Mouse (Mus musculus): Measurements from ENCODE around the gene Gria1.

Gene Gria1

DNA sequence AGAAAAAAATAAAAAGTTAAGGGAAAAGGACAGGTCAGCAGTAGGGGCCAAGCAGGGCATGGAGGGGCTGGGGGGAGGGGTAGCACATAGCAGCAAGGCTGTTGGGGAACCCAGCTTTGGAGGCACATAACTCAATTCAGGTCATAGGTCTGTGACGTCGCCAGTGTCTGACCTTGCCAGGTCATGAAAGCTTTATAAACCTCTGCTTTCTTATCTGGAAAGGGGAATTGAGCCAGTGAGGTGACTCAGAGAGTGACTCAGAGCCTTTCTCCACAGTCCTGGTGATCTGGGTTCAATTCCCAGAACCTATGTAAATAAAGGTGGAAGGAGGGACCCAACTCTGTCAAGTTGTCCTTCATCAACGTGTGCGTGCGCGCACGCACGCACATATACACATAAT is 286.2 kb downstream of the Gria1 start:
- DNase-seq (ENCODE audit: low read depth, low spot score) = no peak

DNA sequence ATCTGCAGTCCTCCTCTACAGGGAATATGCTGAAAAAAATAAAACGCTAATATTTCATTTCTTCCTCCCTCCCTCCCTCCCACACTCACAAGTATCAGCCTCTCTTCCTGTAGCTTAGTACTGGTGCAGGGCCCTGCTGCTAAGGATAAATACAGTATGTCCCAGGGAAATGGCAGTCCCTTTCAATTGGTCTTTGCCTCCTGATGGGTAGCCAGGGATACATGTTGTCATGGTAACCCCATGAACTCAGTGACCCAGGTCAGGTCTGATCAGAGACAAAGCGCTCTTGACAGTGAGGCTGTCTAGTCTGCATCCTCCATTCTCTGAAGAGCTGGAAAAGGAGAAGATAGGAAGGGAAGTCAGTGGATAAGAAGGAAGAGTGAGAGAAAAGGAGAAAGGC is 287.1 kb downstream of the Gria1 start:
- DNase-seq (ENCODE audit: low read depth, low spot score) = no peak

DNA sequence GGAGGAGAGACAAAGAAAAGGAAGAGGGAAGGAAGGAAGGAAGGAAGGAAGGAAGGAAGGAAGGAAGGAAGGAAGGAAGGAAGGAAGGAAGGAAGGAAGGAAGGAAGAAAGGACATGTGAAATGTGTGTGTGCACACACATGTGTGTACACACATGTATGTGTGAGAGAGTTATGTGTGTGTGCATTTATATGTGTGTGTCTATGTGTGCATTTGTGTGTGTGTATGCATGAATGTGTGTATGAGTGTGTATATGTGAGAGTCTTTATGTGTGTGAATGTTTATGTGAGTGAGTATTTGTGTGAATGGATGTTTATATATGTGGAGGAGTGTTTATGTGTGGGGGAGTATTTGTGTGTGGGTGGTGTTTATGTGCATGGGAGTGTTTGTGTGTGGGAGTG is 287.5 kb downstream of the Gria1 start:
- DNase-seq (ENCODE audit: low read depth, low spot score) = no peak

DNA sequence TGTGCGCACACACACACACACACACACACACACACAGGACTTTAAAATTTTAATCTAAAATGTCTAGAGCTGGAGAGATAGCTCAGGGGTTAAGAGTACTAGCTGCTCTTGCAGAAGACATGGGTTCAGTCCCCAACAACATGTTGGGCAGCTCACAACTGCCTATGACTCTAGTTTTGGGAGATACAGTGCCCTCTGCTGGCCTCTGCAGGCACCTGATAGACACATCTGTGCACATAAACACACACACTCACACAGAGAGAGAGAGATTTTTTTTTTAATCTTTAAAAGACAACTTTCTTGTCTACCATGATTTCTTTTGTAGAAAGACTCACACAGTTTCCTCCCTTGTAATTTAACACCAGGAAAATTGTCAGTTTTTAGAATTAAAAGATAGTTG is 292.4 kb downstream of the Gria1 start:
- no peak for DNase-seq (ENCODE audit: low read depth, low spot score)

GRCm38 (mm10) chr11:57306116-57306515 is 294.9 kb downstream of the Gria1 start:
- DNase-seq (ENCODE audit: low read depth, low spot score) = no peak

DNA sequence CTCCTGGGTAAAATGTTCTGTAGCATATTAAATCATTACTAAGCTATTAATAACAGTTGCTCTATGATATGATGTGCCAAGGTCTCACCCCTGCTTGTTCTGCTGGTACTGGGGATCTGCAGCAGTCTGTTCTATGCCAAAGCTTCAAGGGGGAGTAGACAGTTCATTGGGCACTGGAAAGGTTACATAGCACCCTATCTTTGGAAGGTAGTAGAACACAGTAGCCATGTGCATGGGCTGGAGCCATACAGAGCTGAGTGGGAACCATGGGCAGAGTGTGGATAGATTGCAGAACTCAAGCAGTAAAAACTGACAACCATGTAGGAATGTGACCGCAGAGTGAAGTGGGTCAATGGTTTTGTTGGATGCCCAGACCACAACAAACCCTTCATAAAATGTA is 295.7 kb downstream of the Gria1 start:
- DNase-seq (ENCODE audit: low read depth, low spot score) = no peak

GRCm38 (mm10) chr11:57317063-57317462 is 305.9 kb downstream of the Gria1 start:
- no peak for DNase-seq (ENCODE audit: low read depth, low spot score)

- DNase-seq (ENCODE audit: low read depth, low spot score) = no peak
Observed at GRCm38 (mm10) chr11:57317478-57317877, 306.3 kb downstream of the Gria1 start.

GRCm38 (mm10) chr11:57319374-57319773 is 308.2 kb downstream of the Gria1 start:
- DNase-seq (ENCODE audit: low read depth, low spot score) = no peak

DNA sequence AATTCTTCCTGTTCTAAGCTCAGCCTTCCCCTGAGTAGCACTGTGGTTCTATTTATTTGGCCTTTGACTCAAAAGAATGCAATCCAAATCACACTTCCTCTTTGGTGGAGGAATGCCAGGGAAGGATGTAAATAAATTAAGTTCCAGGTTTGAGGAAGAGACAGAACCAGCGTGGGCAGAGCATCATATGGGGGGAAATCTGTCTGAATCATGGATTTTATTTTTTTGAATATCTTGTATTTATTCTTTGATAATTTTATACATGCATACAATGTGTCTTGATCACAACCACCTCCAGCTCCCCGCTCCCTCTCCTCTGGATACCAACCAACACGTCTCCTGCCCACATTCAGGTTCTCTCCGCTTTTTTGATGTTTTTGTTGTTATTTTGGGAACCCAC is 312.9 kb downstream of the Gria1 start:
- DNase-seq (ENCODE audit: low read depth, low spot score) = no peak

Measured in A20 (cell line).